Mouse (Mus musculus) embryonic fibroblast, embryonic 13.5 days (primary cell): ENCODE data around the gene Kdm5b.

Source experiments
- CTCF ChIP-seq: IDR thresholded peaks from 2 replicates; pipeline ENCODE4 v1.5.1; 2011; ENCODE audit warnings: mild to moderate bottlenecking, control low read depth, low read length, moderate library complexity, borderline replicate concordance; ENCODE audit not compliant: insufficient read depth
- POLR2A ChIP-seq: IDR thresholded peaks from 2 replicates; pipeline ENCODE4 v1.6.1; 2011; ENCODE audit warnings: low read depth, mild to moderate bottlenecking, control low read depth, low read length, moderate library complexity

- TF ChIP-seq CTCF (no peak), POLR2A (no peak)
These were observed 13.4 kb downstream of the Kdm5b start for GRCm38 (mm10) chr1:134573300-134573931.
